Mouse (Mus musculus) left cerebral cortex, adult 8-10 months (tissue): ENCODE data around the gene Fgd6. TPM values are rescaled to one million over a fixed set of nuclear protein-coding genes. Genes with fewer than 3 reads are reported as not detected.

Experiments
- DNase-seq, 2 experiments: peaks; one replicate each; pipeline ENCODE4 v3.0.0; 2022; ENCODE audit warnings: low spot score in 2 of 2
- total RNA-seq, 4 experiments: library from RNA; stranded (reverse); gene quantifications; 2 replicates each; pipeline ENCODE4 v1.2.4; 2022

Fgd6 gene
- total RNA-seq, result 10 to 100 TPM in 2 of 4 experiments, 1 to 10 TPM in 2; 9.3 to 11.6 (median 10.5) TPM

- DNase-seq, result peak; percentile 97 to 98
These were observed at the start of gene Fgd6, which contains the start of gene Vezt for GRCm38 (mm10) chr10:94035658-94036374. TSS of gene Fgd6 (plus strand) at chr10:94036001. TSS of gene Vezt (minus strand) at chr10:94035817.

GRCm38 (mm10) chr10:93994136-93994535 is 41.7 kb upstream of the Fgd6 start:
- no peak for DNase-seq

GRCm38 (mm10) chr10:93995100-93995499 is 40.7 kb upstream of the Fgd6 start:
- no peak for DNase-seq

- no peak for DNase-seq
These were observed 36.4 kb upstream of the Fgd6 start for GRCm38 (mm10) chr10:93999357-93999756.

- DNase-seq, result no peak
These were observed 35.6 kb upstream of the Fgd6 start for GRCm38 (mm10) chr10:94000223-94000622.

GRCm38 (mm10) chr10:94008356-94008755 is 27.4 kb upstream of the Fgd6 start:
- DNase-seq, result no peak

- no peak for DNase-seq
These were observed 25.7 kb upstream of the Fgd6 start for GRCm38 (mm10) chr10:94009991-94010679.

- no peak for DNase-seq
These were observed 24.8 kb upstream of the Fgd6 start for GRCm38 (mm10) chr10:94011024-94011423.

- no peak for DNase-seq
These were observed 22.6 kb upstream of the Fgd6 start for GRCm38 (mm10) chr10:94013196-94013595.

- no peak for DNase-seq
These were observed 21.6 kb upstream of the Fgd6 start for GRCm38 (mm10) chr10:94014200-94014599.

- DNase-seq, result no peak
These were observed 18.3 kb upstream of the Fgd6 start for GRCm38 (mm10) chr10:94017455-94017854.

GRCm38 (mm10) chr10:94020587-94020986 is 15.2 kb upstream of the Fgd6 start:
- no peak for DNase-seq

GRCm38 (mm10) chr10:94021059-94021458 is 14.7 kb upstream of the Fgd6 start:
- DNase-seq, result no peak

GRCm38 (mm10) chr10:94025079-94025478 is 10.7 kb upstream of the Fgd6 start:
- DNase-seq, result no peak

- no peak for DNase-seq
These were observed 7.3 kb upstream of the Fgd6 start for GRCm38 (mm10) chr10:94028493-94028892.

GRCm38 (mm10) chr10:94031164-94031563 is 4.6 kb upstream of the Fgd6 start:
- no peak for DNase-seq

- no peak for DNase-seq
These were observed 734 bp upstream of the Fgd6 start for GRCm38 (mm10) chr10:94034876-94035657.

- peak in 1 of 2 experiments; percentile 17 for DNase-seq
These were observed 566 bp downstream of the Fgd6 start for GRCm38 (mm10) chr10:94036375-94036758.

GRCm38 (mm10) chr10:94037196-94037595 is 1.4 kb downstream of the Fgd6 start:
- DNase-seq, result no peak

GRCm38 (mm10) chr10:94037596-94037995 is 1.8 kb downstream of the Fgd6 start:
- DNase-seq, result no peak

- no peak for DNase-seq
These were observed 2.8 kb downstream of the Fgd6 start for GRCm38 (mm10) chr10:94038366-94039260.
